In genomic region chr19:57477310-57477709, GRCm38 (mm10) we compare ENCODE assay signal across 25 mouse cellular contexts. TPM values are rescaled to one million over a fixed set of nuclear protein-coding genes. Genes with fewer than 3 reads are reported as not detected.
DNase-seq lines count a peak whose midpoint lies in the region; ATAC-seq and TF ChIP-seq lines count a peak whose summit lies in the region.
"Had no signal": no experiment of that assay in that cellular context is flagged by ENCODE, and none has a peak within 500 bp of the region (broad histone marks: within the 10 kb centered on the region; RNA-seq: fewer than 3 reads in every experiment).

No protein-coding gene starts in this region.

- H3K27me3 ChIP-seq in midbrain, embryonic 12.5 days: no peaks in the 10 kb centered on the region
- H3K27me3 ChIP-seq in midbrain, postnatal 0 days (ENCODE audit: insufficient read depth, low read length): no peaks in the 10 kb centered on the region
- H3K27me3 ChIP-seq in MEL (ENCODE audit: control insufficient read depth in 1 of 2, insufficient read depth in 2 of 2, low read length in 2 of 2): no peaks in the 10 kb centered on the region
- H3K27me3 ChIP-seq in limb, embryonic 10.5 days (ENCODE audit: low read depth, poor library complexity, severe bottlenecking): no peaks in the 10 kb centered on the region
- H3K27me3 ChIP-seq: forebrain, embryonic 13.5 days; hindbrain, embryonic 13.5 days; limb, embryonic 13.5 days had no signal

- no peaks in the 10 kb centered on the region for H3K9me3 ChIP-seq in midbrain, embryonic 12.5 days
- no peaks in the 10 kb centered on the region for H3K9me3 ChIP-seq in midbrain, postnatal 0 days (ENCODE audit: low read length)
- H3K9me3 ChIP-seq in MEL (replicated peaks; ENCODE audit: insufficient read depth, low read length): no peaks in the 10 kb centered on the region
- H3K9me3 ChIP-seq in limb, embryonic 10.5 days (replicated peaks): no peaks in the 10 kb centered on the region
- H3K9me3 ChIP-seq: forebrain, embryonic 13.5 days; hindbrain, embryonic 13.5 days; limb, embryonic 13.5 days had no signal

- no peak for TF ChIP-seq RAD21 in MEL (IDR thresholded peaks at IDR 0.05; ENCODE audit: low read depth, low read length)

- TF ChIP-seq CTCF in midbrain, postnatal 0 days (IDR thresholded peaks at IDR 0.05): no peak
- TF ChIP-seq CTCF in MEL (IDR thresholded peaks at IDR 0.05 in 2 of 3, conservative IDR thresholded peaks at IDR 0.05 in 1 of 3; ENCODE audit: control insufficient read depth in 1 of 3, insufficient read depth in 1 of 3, low read depth in 2 of 3, low read length in 3 of 3, poor library complexity in 1 of 3, severe bottlenecking in 1 of 3): no peak

- WGBS in midbrain, embryonic 12.5 days: 58% methylated on average over 8 of the region's 8 CpGs
- 48% methylated on average over 8 of the region's 8 CpGs for WGBS in midbrain, postnatal 0 days
- WGBS in limb, embryonic 10.5 days: 75% methylated on average over 8 of the region's 8 CpGs

- no peak for TF ChIP-seq POLR2A in MEL (IDR thresholded peaks at IDR 0.05; ENCODE audit: control insufficient read depth in 1 of 2, insufficient read depth in 1 of 2, low read depth in 1 of 2, low read length in 2 of 2, poor library complexity in 1 of 2)

- peak overlapping the region; percentile 25; the same call in 1 of the 2 replicates for H3K27ac ChIP-seq in midbrain, embryonic 12.5 days (replicated peaks)
- no peak overlapping the region for H3K27ac ChIP-seq in midbrain, postnatal 0 days (ENCODE audit: low read depth, low read length)
- no peak overlapping the region for H3K27ac ChIP-seq in MEL (ENCODE audit: control insufficient read depth, low read depth, low read length)
- peak overlapping the region; percentile 30; the same call in 1 of the 2 replicates for H3K27ac ChIP-seq in limb, embryonic 10.5 days
- H3K27ac ChIP-seq: hindbrain, embryonic 13.5 days; left cerebral cortex, adult 2 months; limb, embryonic 13.5 days; stomach, postnatal 0 days had no signal

- no peak overlapping the region for H3K9ac ChIP-seq in midbrain, embryonic 12.5 days (replicated peaks)
- no peak overlapping the region for H3K9ac ChIP-seq in midbrain, postnatal 0 days (replicated peaks; ENCODE audit: low read length, poor library complexity, severe bottlenecking)
- no peak overlapping the region for H3K9ac ChIP-seq in MEL (ENCODE audit: control insufficient read depth, low read depth, low read length, poor library complexity, severe bottlenecking)
- H3K9ac ChIP-seq: forebrain, embryonic 13.5 days; hindbrain, embryonic 13.5 days; limb, embryonic 13.5 days had no signal

- H3K36me3 ChIP-seq in midbrain, embryonic 12.5 days: no peaks in the 10 kb centered on the region
- H3K36me3 ChIP-seq in midbrain, postnatal 0 days (ENCODE audit: insufficient read depth, low read length): no peaks in the 10 kb centered on the region
- peaks cover 0 to 19% of the 10 kb centered on the region in 2 experiments; a peak in 3 of 4 replicates for H3K36me3 ChIP-seq in MEL (ENCODE audit: control insufficient read depth in 1 of 2, insufficient read depth in 2 of 2, low read length in 2 of 2)
- peaks cover 20% of the 10 kb centered on the region for H3K36me3 ChIP-seq in limb, embryonic 10.5 days
- H3K36me3 ChIP-seq: hindbrain, embryonic 13.5 days had no signal

- no peak overlapping the region for H3K4me3 ChIP-seq in midbrain, embryonic 12.5 days
- H3K4me3 ChIP-seq in midbrain, postnatal 0 days (ENCODE audit: low read depth, low read length): no peak overlapping the region
- no peak overlapping the region for H3K4me3 ChIP-seq in MEL (ENCODE audit: control insufficient read depth in 1 of 2, insufficient read depth in 1 of 2, low read depth in 2 of 2, low read length in 2 of 2)
- H3K4me3 ChIP-seq in limb, embryonic 10.5 days: no peak overlapping the region
- H3K4me3 ChIP-seq: forebrain, embryonic 13.5 days; hindbrain, embryonic 13.5 days; left cerebral cortex, adult 2 months; limb, embryonic 13.5 days; myocyte had no signal

- TF ChIP-seq EP300 in MEL (IDR thresholded peaks at IDR 0.05; ENCODE audit: low read depth in 1 of 2, low read length in 2 of 2): peak in 1 of 2 experiments; percentile 66; a peak in 2 of 4 replicates

- no peaks in the 10 kb centered on the region for H3K79me2 ChIP-seq in MEL (ENCODE audit: control insufficient read depth, insufficient read depth, low read length, poor library complexity)

- no peak for ATAC-seq in midbrain, embryonic 12.5 days (ENCODE audit: low FRiP score, low read depth)
- ATAC-seq in midbrain, postnatal 0 days (ENCODE audit: low FRiP score): no peak
- ATAC-seq: forebrain, embryonic 13.5 days had no signal

- H3K4me2 ChIP-seq in midbrain, embryonic 12.5 days (replicated peaks): no peak overlapping the region
- H3K4me2 ChIP-seq in midbrain, postnatal 0 days (ENCODE audit: low read depth, low read length, poor library complexity, severe bottlenecking): no peak overlapping the region
- H3K4me2 ChIP-seq: forebrain, embryonic 13.5 days; hindbrain, embryonic 13.5 days; limb, embryonic 13.5 days; liver, embryonic 11.5 days had no signal

- DNase-seq in midbrain, postnatal 0 days (ENCODE audit: low spot score): no peak
- DNase-seq in CD4-positive, CD25-positive, alpha-beta regulatory T cell, adult 2 months (ENCODE audit: low read depth, low spot score): peak; percentile 63
- DNase-seq in MEL (ENCODE audit: low read depth, low spot score): peak; percentile 27
- no peak for DNase-seq in limb, embryonic 10.5 days (ENCODE audit: low spot score)
- DNase-seq in adrenal gland, postnatal 36 days: no peak
- DNase-seq in heart, postnatal 4 days: no peak
- DNase-seq: adrenal gland, adult 2 months; B cell, adult 2 months; cerebellum, adult 8-10 months; cerebellum, postnatal 25 days; gastrocnemius, postnatal 14 days; heart, postnatal 14 days; kidney, adult 11 months; kidney, postnatal 14 days; lung, postnatal 10 days; thymus, adult 18-20 months; thymus, postnatal 25 days had no signal

- H3K4me1 ChIP-seq in midbrain, embryonic 12.5 days: peaks cover 21% of the 10 kb centered on the region
- peaks cover 4% of the 10 kb centered on the region; the same call in 1 of the 2 replicates for H3K4me1 ChIP-seq in midbrain, postnatal 0 days (ENCODE audit: insufficient read depth, low read length)
- H3K4me1 ChIP-seq in MEL (ENCODE audit: control insufficient read depth in 1 of 2, insufficient read depth in 2 of 2, low read length in 2 of 2): peaks cover 9 to 21% of the 10 kb centered on the region in 2 experiments
- H3K4me1 ChIP-seq in limb, embryonic 10.5 days: peaks cover 4% of the 10 kb centered on the region; the same call in 1 of the 2 replicates

TF ChIP-seq in MEL, 35 proteins besides CTCF, POLR2A, EP300 and RAD21:
- TF ChIP-seq TCF12 (IDR thresholded peaks at IDR 0.05; ENCODE audit: low read depth, low read length) (peak; percentile 25; the same call in 1 of the 2 replicates), MAFK (IDR thresholded peaks at IDR 0.05; ENCODE audit: borderline replicate concordance, low read depth, low read length) (no peak), MAX (IDR thresholded peaks at IDR 0.05; ENCODE audit: low read length) (no peak), ETS1 (IDR thresholded peaks at IDR 0.05; ENCODE audit: low read depth, low read length) (no peak), BHLHE40 (IDR thresholded peaks at IDR 0.05; ENCODE audit: borderline replicate concordance, low read depth, low read length) (no peak), ZMIZ1 (IDR thresholded peaks at IDR 0.05; ENCODE audit: low read depth, low read length) (no peak), MYB (IDR thresholded peaks at IDR 0.05; ENCODE audit: low read depth, low read length) (no peak), NELFE (IDR thresholded peaks at IDR 0.05; ENCODE audit: low read depth, low read length) (no peak), POLR2AphosphoS2 (IDR thresholded peaks at IDR 0.05; ENCODE audit: low read length) (no peak), CHD1 (IDR thresholded peaks at IDR 0.05; ENCODE audit: low read depth, low read length) (no peak), GATA1 (IDR thresholded peaks at IDR 0.05; ENCODE audit: low read depth, low read length) (peak; percentile 52; the same call in 1 of the 2 replicates), RCOR1 (IDR thresholded peaks at IDR 0.05; ENCODE audit: low read depth, low read length) (peak; percentile 91), KAT2A (conservative IDR thresholded peaks at IDR 0.05; ENCODE audit: low read depth, low read length) (no peak), TAL1 (IDR thresholded peaks at IDR 0.05; ENCODE audit: low read length) (no peak), SMC3 (IDR thresholded peaks at IDR 0.05; ENCODE audit: low read depth, low read length) (no peak), GABPA (IDR thresholded peaks at IDR 0.05; ENCODE audit: low read depth, low read length) (no peak), MYC (IDR thresholded peaks at IDR 0.05; ENCODE audit: low read depth, low read length) (no peak)

RNA-seq across cellular contexts. Expression of gene Trub1, which starts 24.6 kb away (rescaled TPM):
- 14.4 and 21.3 TPM in 2 replicates for polyA plus RNA-seq in midbrain, embryonic 12.5 days (2016; fragmentation: Nextera tagmentation; extraction: Ambion mirVana)
- total RNA-seq in midbrain, postnatal 0 days (2014; rRNA removed): 18.5 and 23.6 TPM in 2 replicates
- 18.2 and 18.3 TPM in 2 replicates for polyA plus RNA-seq in midbrain, postnatal 0 days (2015; fragmentation: Nextera tagmentation; extraction: Ambion mirVana)
- total RNA-seq in MEL (2012; rRNA removed): 31.9 and 41.6 TPM in 2 replicates
- 10 to 100 TPM in 1 of 2 experiments, not detected in 1; 38.2 TPM for polyA plus RNA-seq in MEL (2012; ENCODE audit: insufficient read depth in 1 of 2, insufficient read length in 2 of 2, low read depth in 1 of 2, low replicate concordance in 2 of 2, missing spikeins in 1 of 2)
- 25.2 and 26.5 TPM in 2 replicates for polyA plus RNA-seq in limb, embryonic 10.5 days (2016; fragmentation: Nextera tagmentation; extraction: Ambion mirVana)
- 10 to 100 TPM; 12.7 to 19.5 TPM for total RNA-seq in adrenal gland, postnatal 36 days (2021)
- 1 to 10 TPM; 6.4 to 7.6 TPM for total RNA-seq in heart, postnatal 4 days (2021)

Comparison
In these comparisons a context has a peak if more than half of its experiments do, and no peak if none do; other contexts are left out.
1. H3K27ac ChIP-seq: peak in midbrain, embryonic 12.5 days (single experiment) and limb, embryonic 10.5 days (single experiment); none in midbrain, postnatal 0 days (single experiment) and MEL (single experiment).
2. DNase-seq: peak in CD4-positive, CD25-positive, alpha-beta regulatory T cell, adult 2 months (single experiment) and MEL (single experiment); none in midbrain, postnatal 0 days (single experiment), limb, embryonic 10.5 days (single experiment), adrenal gland, postnatal 36 days (0 of 2) and heart, postnatal 4 days (single experiment).